Mouse (Mus musculus) CH12.LX (cell line): ENCODE data around the gene Nrn1.

Experiments
- CTCF ChIP-seq, 2 experiments: IDR thresholded peaks in 1 of 2; conservative IDR thresholded peaks in 1 of 2; 2 replicates each; pipeline ENCODE4 v1.5.1; 2011 to 2012; ENCODE audit warnings: low read depth in 2 of 2, low read length in 2 of 2, improper control_type of control experiment in 1 of 2, inconsistent platforms in 1 of 2, mild to moderate bottlenecking in 1 of 2, moderate library complexity in 1 of 2
- EP300 ChIP-seq: IDR thresholded peaks from 2 replicates; pipeline ENCODE4 v1.6.1; 2011; ENCODE audit warnings: low read length, improper control_type of control experiment
- HCFC1 ChIP-seq: IDR thresholded peaks from 2 replicates; pipeline ENCODE4 v1.6.1; 2012; ENCODE audit warnings: low read depth, mild to moderate bottlenecking, inconsistent platforms, low read length, improper control_type of control experiment
- KAT2A ChIP-seq: IDR thresholded peaks from 2 replicates; pipeline ENCODE4 v1.6.1; 2012; ENCODE audit warnings: low read length, improper control_type of control experiment, inconsistent platforms; ENCODE audit not compliant: insufficient replicate concordance
- POLR2A ChIP-seq: IDR thresholded peaks from 2 replicates; pipeline ENCODE4 v1.6.1; 2011; ENCODE audit warnings: low read depth, mild to moderate bottlenecking, improper control_type of control experiment, low read length
- RAD21 ChIP-seq: IDR thresholded peaks from 2 replicates; pipeline ENCODE4 v1.6.1; 2011; ENCODE audit warnings: low read depth, mild to moderate bottlenecking, low read length, improper control_type of control experiment, moderate library complexity
- USF1 ChIP-seq: IDR thresholded peaks from 2 replicates; pipeline ENCODE4 v1.6.1; 2014; ENCODE audit warnings: low read depth, mild to moderate bottlenecking, inconsistent platforms, low read length, improper control_type of control experiment
- ZC3H11A ChIP-seq: IDR thresholded peaks from 2 replicates; pipeline ENCODE4 v1.6.1; 2012; ENCODE audit warnings: low read depth, mild to moderate bottlenecking, inconsistent platforms, low read length, improper control_type of control experiment

GRCm38 (mm10) chr13:36724533-36725470 lies 10.1 kb downstream of the Nrn1 start:
- no peak for TF ChIP-seq HCFC1
- no peak for TF ChIP-seq EP300
- no peak for TF ChIP-seq POLR2A
- no peak for TF ChIP-seq KAT2A
- no peak for TF ChIP-seq CTCF (conservative IDR thresholded peaks at IDR 0.05 in 1 of 2, IDR thresholded peaks at IDR 0.05 in 1 of 2; ENCODE audit: low read depth in 2 of 2, low read length in 2 of 2)
- no peak for TF ChIP-seq ZC3H11A
- TF ChIP-seq USF1, result no peak
- no peak for TF ChIP-seq RAD21
